Mouse (Mus musculus): ENCODE measurements around the gene Zswim3. TPM values are rescaled to one million over a fixed set of nuclear protein-coding genes. Genes with fewer than 3 reads are reported as not detected.

Zswim3 gene
- 5.9 and 6.2 TPM in 2 replicates for polyA plus RNA-seq (2012; rRNA removed)

- H3K27me3 ChIP-seq (ENCODE audit: control insufficient read depth, insufficient read depth, low read length) = no peaks in the 10 kb centered on the region
- peak; percentile 99 for DNase-seq
- WGBS = under 1% methylated on average over 47 of the region's 47 CpGs
- peaks cover 14% of the 10 kb centered on the region for H3K4me1 ChIP-seq (replicated peaks; ENCODE audit: control insufficient read depth, insufficient read depth, low read length)
- H3K36me3 ChIP-seq (ENCODE audit: control insufficient read depth, insufficient read depth, low read length) = peaks cover 4% of the 10 kb centered on the region; the same call in 1 of the 2 replicates
- TF ChIP-seq CTCF (IDR thresholded peaks at IDR 0.05; ENCODE audit: borderline replicate concordance, control insufficient read depth, extremely low read depth, insufficient read depth, low read length, poor library complexity) = no peak
- peak; percentile 93 for TF ChIP-seq POLR2A (IDR thresholded peaks at IDR 0.05; ENCODE audit: control insufficient read depth, extremely low read depth, insufficient read depth, low read length, poor library complexity)
- H3K4me3 ChIP-seq (ENCODE audit: control insufficient read depth, insufficient read depth, low read length) = peak within 1 kb of the TSS; percentile 91
- peak within 1 kb of the TSS; percentile 94 for H3K27ac ChIP-seq (ENCODE audit: control insufficient read depth, insufficient read depth, low read length)
Measured at GRCm38 (mm10) chr2:164804533-164805331, at the start of gene Zswim3, which contains the start of gene Acot8. Gene Zswim3, plus strand, starts transcription at chr2:164805098. Gene Acot8, minus strand, starts transcription at chr2:164804882.

- no peak for DNase-seq
- Histone ChIP-seq H3K4me1 (replicated peaks; ENCODE audit: control insufficient read depth, insufficient read depth, low read length) (no peaks in the 10 kb centered on the region), H3K27me3 (ENCODE audit: control insufficient read depth, insufficient read depth, low read length) (no peaks in the 10 kb centered on the region), H3K4me3 (ENCODE audit: control insufficient read depth, insufficient read depth, low read length) (no peak overlapping the region), H3K36me3 (ENCODE audit: control insufficient read depth, insufficient read depth, low read length) (peaks cover 87% of the 10 kb centered on the region), H3K27ac (ENCODE audit: control insufficient read depth, insufficient read depth, low read length) (no peak overlapping the region)
- TF ChIP-seq CTCF (IDR thresholded peaks at IDR 0.05; ENCODE audit: borderline replicate concordance, control insufficient read depth, extremely low read depth, insufficient read depth, low read length, poor library complexity) = no peak
- TF ChIP-seq POLR2A (IDR thresholded peaks at IDR 0.05; ENCODE audit: control insufficient read depth, extremely low read depth, insufficient read depth, low read length, poor library complexity) = no peak
- WGBS = 93% methylated on average over 11 of the region's 11 CpGs
Measured at GRCm38 (mm10) chr2:164757841-164758240, 47.1 kb upstream of the Zswim3 start.

- H3K4me1 ChIP-seq (replicated peaks; ENCODE audit: control insufficient read depth, insufficient read depth, low read length) = no peaks in the 10 kb centered on the region
- TF ChIP-seq POLR2A (IDR thresholded peaks at IDR 0.05; ENCODE audit: control insufficient read depth, extremely low read depth, insufficient read depth, low read length, poor library complexity) = no peak
- TF ChIP-seq CTCF (IDR thresholded peaks at IDR 0.05; ENCODE audit: borderline replicate concordance, control insufficient read depth, extremely low read depth, insufficient read depth, low read length, poor library complexity) = no peak
- no peaks in the 10 kb centered on the region for H3K27me3 ChIP-seq (ENCODE audit: control insufficient read depth, insufficient read depth, low read length)
- H3K4me3 ChIP-seq (ENCODE audit: control insufficient read depth, insufficient read depth, low read length) = no peak overlapping the region
- H3K27ac ChIP-seq (ENCODE audit: control insufficient read depth, insufficient read depth, low read length) = no peak overlapping the region
- peaks cover 87% of the 10 kb centered on the region for H3K36me3 ChIP-seq (ENCODE audit: control insufficient read depth, insufficient read depth, low read length)
- 90% methylated on average over 1 of the region's 1 CpGs for WGBS
- no peak for DNase-seq
Measured at GRCm38 (mm10) chr2:164758692-164759091, 46.2 kb upstream of the Zswim3 start.

DNA sequence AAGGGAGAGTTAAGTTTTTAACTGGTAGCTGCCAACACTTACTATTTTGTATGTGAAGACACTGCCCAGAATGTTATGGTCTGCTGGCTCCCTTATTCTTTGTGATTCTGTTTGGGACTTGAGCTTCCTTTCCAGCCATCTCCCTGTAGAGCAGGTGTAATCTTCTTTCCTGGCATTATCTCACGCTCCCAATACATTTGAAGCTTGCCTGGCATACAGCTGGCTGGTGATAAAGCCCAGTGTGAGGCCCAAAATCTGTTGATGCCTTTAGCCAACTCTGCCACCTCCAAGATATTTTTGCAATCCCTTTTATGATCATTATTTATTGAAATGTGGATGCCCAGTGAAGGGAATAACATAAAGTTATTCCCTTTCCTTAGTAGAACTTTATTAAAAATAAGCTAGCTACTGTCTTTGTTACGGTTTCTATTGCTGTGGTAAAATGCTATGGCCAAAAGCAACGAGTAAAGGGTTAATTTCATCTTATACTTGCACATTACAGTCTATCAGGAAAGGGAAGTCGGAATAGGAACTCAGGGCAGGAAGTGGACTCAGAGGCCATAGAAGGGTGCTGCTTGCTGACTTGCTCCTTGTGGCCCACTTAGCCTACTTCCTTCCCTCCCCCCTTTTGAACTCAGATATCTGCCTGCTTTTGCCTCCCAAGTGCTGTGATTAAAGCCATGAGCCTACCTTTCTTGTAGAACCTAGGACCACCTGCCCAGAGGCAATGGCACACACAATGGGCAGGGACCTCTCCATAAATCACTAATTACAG is 44.7 kb upstream of the Zswim3 start:
- no peak for DNase-seq
- Histone ChIP-seq H3K27ac (ENCODE audit: control insufficient read depth, insufficient read depth, low read length) (no peak overlapping the region), H3K4me3 (ENCODE audit: control insufficient read depth, insufficient read depth, low read length) (no peak overlapping the region), H3K36me3 (ENCODE audit: control insufficient read depth, insufficient read depth, low read length) (peaks cover 71% of the 10 kb centered on the region), H3K4me1 (replicated peaks; ENCODE audit: control insufficient read depth, insufficient read depth, low read length) (no peaks in the 10 kb centered on the region), H3K27me3 (ENCODE audit: control insufficient read depth, insufficient read depth, low read length) (no peaks in the 10 kb centered on the region)
- 82% methylated on average over 4 of the region's 4 CpGs for WGBS
- TF ChIP-seq CTCF (IDR thresholded peaks at IDR 0.05; ENCODE audit: borderline replicate concordance, control insufficient read depth, extremely low read depth, insufficient read depth, low read length, poor library complexity) (no peak), POLR2A (IDR thresholded peaks at IDR 0.05; ENCODE audit: control insufficient read depth, extremely low read depth, insufficient read depth, low read length, poor library complexity) (no peak)

DNA sequence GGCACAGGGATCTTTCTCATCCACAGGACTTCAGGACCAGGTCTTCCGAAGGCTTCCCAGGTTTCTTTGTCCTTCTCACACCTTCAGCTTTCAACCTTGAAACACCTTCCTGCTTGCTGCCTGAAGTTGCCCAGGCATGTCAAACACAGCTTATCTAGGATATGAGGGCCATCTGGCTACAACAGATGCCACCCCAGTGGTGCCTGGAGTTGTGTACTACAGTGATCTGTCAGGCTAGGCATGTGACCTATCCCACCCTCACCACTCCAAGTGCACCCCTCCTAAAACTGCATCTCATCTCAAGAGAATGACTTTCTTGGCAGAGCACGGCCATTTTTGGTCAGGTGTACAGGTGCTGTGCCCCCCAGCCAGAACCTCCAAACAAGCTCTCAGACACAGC is 43.4 kb upstream of the Zswim3 start:
- Histone ChIP-seq H3K27ac (ENCODE audit: control insufficient read depth, insufficient read depth, low read length) (no peak overlapping the region), H3K4me3 (ENCODE audit: control insufficient read depth, insufficient read depth, low read length) (no peak overlapping the region), H3K36me3 (ENCODE audit: control insufficient read depth, insufficient read depth, low read length) (peaks cover 59% of the 10 kb centered on the region), H3K27me3 (ENCODE audit: control insufficient read depth, insufficient read depth, low read length) (no peaks in the 10 kb centered on the region), H3K4me1 (replicated peaks; ENCODE audit: control insufficient read depth, insufficient read depth, low read length) (no peaks in the 10 kb centered on the region)
- DNase-seq = no peak
- WGBS = 98% methylated on average over 2 of the region's 2 CpGs
- no peak for TF ChIP-seq CTCF (IDR thresholded peaks at IDR 0.05; ENCODE audit: borderline replicate concordance, control insufficient read depth, extremely low read depth, insufficient read depth, low read length, poor library complexity)
- TF ChIP-seq POLR2A (IDR thresholded peaks at IDR 0.05; ENCODE audit: control insufficient read depth, extremely low read depth, insufficient read depth, low read length, poor library complexity) = no peak

DNA sequence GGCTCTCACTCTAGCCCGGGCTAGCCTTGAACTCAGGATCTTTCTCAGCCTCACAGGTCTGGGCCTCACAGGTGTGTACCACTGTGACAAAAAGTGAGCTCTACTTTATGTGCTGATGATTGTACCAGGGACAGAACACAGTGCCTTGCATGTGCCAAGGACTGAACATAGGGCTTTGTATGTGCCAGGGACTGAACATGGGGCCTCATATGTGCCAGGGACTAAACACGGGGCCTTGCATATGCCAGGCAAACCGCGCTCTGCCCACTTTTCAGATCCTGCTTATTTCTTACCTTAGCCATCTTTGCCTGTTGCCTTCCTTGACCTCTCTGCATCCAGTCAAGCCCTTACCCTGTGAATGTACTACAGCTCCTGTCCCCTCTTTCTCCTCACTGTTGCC is 42.9 kb upstream of the Zswim3 start:
- H3K4me1 ChIP-seq (replicated peaks; ENCODE audit: control insufficient read depth, insufficient read depth, low read length) = no peaks in the 10 kb centered on the region
- peaks cover 56% of the 10 kb centered on the region for H3K36me3 ChIP-seq (ENCODE audit: control insufficient read depth, insufficient read depth, low read length)
- no peak overlapping the region for H3K27ac ChIP-seq (ENCODE audit: control insufficient read depth, insufficient read depth, low read length)
- TF ChIP-seq CTCF (IDR thresholded peaks at IDR 0.05; ENCODE audit: borderline replicate concordance, control insufficient read depth, extremely low read depth, insufficient read depth, low read length, poor library complexity) (no peak), POLR2A (IDR thresholded peaks at IDR 0.05; ENCODE audit: control insufficient read depth, extremely low read depth, insufficient read depth, low read length, poor library complexity) (no peak)
- WGBS = 97% methylated on average over 4 of the region's 4 CpGs
- no peak overlapping the region for H3K4me3 ChIP-seq (ENCODE audit: control insufficient read depth, insufficient read depth, low read length)
- H3K27me3 ChIP-seq (ENCODE audit: control insufficient read depth, insufficient read depth, low read length) = no peaks in the 10 kb centered on the region
- no peak for DNase-seq
